In genomic region chr1:86438501-86438900, GRCm38 (mm10) we compare ENCODE assay signal across 11 mouse cellular contexts. TPM values are rescaled to one million over a fixed set of nuclear protein-coding genes. Genes with fewer than 3 reads are reported as not detected.
DNase-seq lines count a peak whose midpoint lies in the region; ATAC-seq and TF ChIP-seq lines count a peak whose summit lies in the region.
"Had no signal": no experiment of that assay in that cellular context is flagged by ENCODE, and none has a peak within 500 bp of the region (broad histone marks: within the 10 kb centered on the region; RNA-seq: fewer than 3 reads in every experiment).

No protein-coding gene starts in this region.

- H3K27me3 ChIP-seq in heart, embryonic 15.5 days = no peaks in the 10 kb centered on the region
- H3K27me3 ChIP-seq in neural tube, embryonic 15.5 days (replicated peaks) = no peaks in the 10 kb centered on the region
- no peaks in the 10 kb centered on the region for H3K27me3 ChIP-seq in kidney, embryonic 14.5 days (ENCODE audit: control insufficient read depth, insufficient read depth, low read length)
- H3K27me3 ChIP-seq: hindbrain, embryonic 12.5 days; midbrain, embryonic 12.5 days had no signal

- no peak for TF ChIP-seq CTCF in brain, embryonic 14.5 days (IDR thresholded peaks at IDR 0.05; ENCODE audit: borderline replicate concordance, extremely low read depth, insufficient read depth, insufficient read length)

- H3K9ac ChIP-seq in heart, embryonic 15.5 days = no peak overlapping the region
- no peak overlapping the region for H3K9ac ChIP-seq in neural tube, embryonic 15.5 days (replicated peaks)
- no peak overlapping the region for H3K9ac ChIP-seq in kidney, embryonic 14.5 days (ENCODE audit: low read depth, low read length)
- H3K9ac ChIP-seq: midbrain, embryonic 12.5 days had no signal

- no peaks in the 10 kb centered on the region for H3K36me3 ChIP-seq in heart, embryonic 15.5 days
- H3K36me3 ChIP-seq in neural tube, embryonic 15.5 days = no peaks in the 10 kb centered on the region
- H3K36me3 ChIP-seq in kidney, embryonic 14.5 days (ENCODE audit: control insufficient read depth, insufficient read depth, low read length) = no peaks in the 10 kb centered on the region
- H3K36me3 ChIP-seq: hindbrain, embryonic 12.5 days; midbrain, embryonic 12.5 days had no signal

- H3K27ac ChIP-seq in heart, embryonic 15.5 days = peak overlapping the region; percentile 98; the same call in 1 of the 2 replicates
- H3K27ac ChIP-seq in neural tube, embryonic 15.5 days (replicated peaks) = 0 out of 2 replicates have a peak overlapping the region, but pooled peaks have one; percentile 6
- H3K27ac ChIP-seq in kidney, embryonic 14.5 days (ENCODE audit: low read depth, low read length) = no peak overlapping the region
- H3K27ac ChIP-seq: hindbrain, embryonic 12.5 days; midbrain, embryonic 12.5 days had no signal

- TF ChIP-seq POLR2A in brain, embryonic 14.5 days (IDR thresholded peaks at IDR 0.05; ENCODE audit: borderline replicate concordance, extremely low read depth, insufficient read depth, insufficient read length, poor library complexity, severe bottlenecking) = no peak

- 68% methylated on average over 2 of the region's 2 CpGs for WGBS in heart, embryonic 15.5 days
- WGBS in neural tube, embryonic 15.5 days = 67% methylated on average over 2 of the region's 2 CpGs
- WGBS in kidney, embryonic 14.5 days = 79% methylated on average over 2 of the region's 2 CpGs

- no peaks in the 10 kb centered on the region for H3K9me3 ChIP-seq in heart, embryonic 15.5 days (replicated peaks)
- no peaks in the 10 kb centered on the region for H3K9me3 ChIP-seq in neural tube, embryonic 15.5 days (replicated peaks)
- no peaks in the 10 kb centered on the region for H3K9me3 ChIP-seq in kidney, embryonic 14.5 days (ENCODE audit: control insufficient read depth, low read length)
- H3K9me3 ChIP-seq: hindbrain, embryonic 12.5 days; midbrain, embryonic 12.5 days had no signal

- no peak for ATAC-seq in heart, embryonic 15.5 days (replicated peaks; ENCODE audit: insufficient number of reproducible peaks, insufficient read depth, low FRiP score, low read depth)
- ATAC-seq in neural tube, embryonic 15.5 days (ENCODE audit: low FRiP score) = no peak
- no peak for ATAC-seq in kidney, embryonic 14.5 days (ENCODE audit: low FRiP score, low TSS enrichment)

- H3K4me3 ChIP-seq in heart, embryonic 15.5 days = no peak overlapping the region
- no peak overlapping the region for H3K4me3 ChIP-seq in neural tube, embryonic 15.5 days (replicated peaks)
- H3K4me3 ChIP-seq in kidney, embryonic 14.5 days (ENCODE audit: low read length) = no peak overlapping the region
- H3K4me3 ChIP-seq: hindbrain, embryonic 12.5 days; midbrain, embryonic 12.5 days had no signal

- DNase-seq in heart, postnatal 4 days = no peak
- peak; percentile 28 for DNase-seq in lung, postnatal 14 days
- DNase-seq in lung, postnatal 4 days = no peak
- peak; percentile 69 for DNase-seq in brain, embryonic 14.5 days (ENCODE audit: low read depth)

- peaks cover 81% of the 10 kb centered on the region for H3K4me1 ChIP-seq in heart, embryonic 15.5 days (replicated peaks)
- H3K4me1 ChIP-seq in neural tube, embryonic 15.5 days = peaks cover 64% of the 10 kb centered on the region
- peaks cover 32% of the 10 kb centered on the region for H3K4me1 ChIP-seq in kidney, embryonic 14.5 days (ENCODE audit: control insufficient read depth, insufficient read depth, low read length)

- no peak overlapping the region for H3K4me2 ChIP-seq in heart, embryonic 15.5 days
- no peak overlapping the region for H3K4me2 ChIP-seq in neural tube, embryonic 15.5 days
- no peak overlapping the region for H3K4me2 ChIP-seq in kidney, embryonic 14.5 days (replicated peaks; ENCODE audit: low read depth, low read length)
- H3K4me2 ChIP-seq: hindbrain, embryonic 12.5 days; midbrain, embryonic 12.5 days had no signal

RNA-seq across cellular contexts. Expression of gene Tex44, which starts 12.4 kb away (rescaled TPM):
- not detected in 2 replicates for polyA plus RNA-seq in heart, embryonic 15.5 days (2015; fragmentation: Nextera tagmentation; extraction: Ambion mirVana)
- not detected for total RNA-seq in heart, postnatal 4 days (2021)
- polyA plus RNA-seq in brain, embryonic 14.5 days (2012; rRNA removed) = not detected in 2 replicates
- polyA plus RNA-seq in neural tube, embryonic 15.5 days (2015; fragmentation: Nextera tagmentation; extraction: Ambion mirVana) = not detected in 2 replicates
- not detected in 2 replicates for polyA plus RNA-seq in kidney, embryonic 14.5 days (2014; fragmentation: Nextera tagmentation; extraction: Ambion mirVana)
- total RNA-seq: left cerebral cortex, postnatal 25 days had no signal
- polyA plus RNA-seq: forebrain, embryonic 11.5 days; hindbrain, embryonic 12.5 days; midbrain, embryonic 12.5 days had no signal

RNA-seq across cellular contexts. Expression of gene Nmur1, which starts 12.5 kb away (rescaled TPM):
- polyA plus RNA-seq in heart, embryonic 15.5 days (2015; fragmentation: Nextera tagmentation; extraction: Ambion mirVana) = not detected in 2 replicates
- not detected for total RNA-seq in heart, postnatal 4 days (2021)
- polyA plus RNA-seq in brain, embryonic 14.5 days (2012; rRNA removed) = 0.09 and 0.11 TPM in 2 replicates
- 0.13 TPM in 1 of 2 replicates, not detected in the other for polyA plus RNA-seq in neural tube, embryonic 15.5 days (2015; fragmentation: Nextera tagmentation; extraction: Ambion mirVana)
- not detected in 2 replicates for polyA plus RNA-seq in kidney, embryonic 14.5 days (2014; fragmentation: Nextera tagmentation; extraction: Ambion mirVana)
- total RNA-seq: left cerebral cortex, postnatal 25 days had no signal
- polyA plus RNA-seq: forebrain, embryonic 11.5 days; midbrain, embryonic 12.5 days had no signal

Comparison
In these comparisons a context has a peak if more than half of its experiments do, and no peak if none do; other contexts are left out.
1. DNase-seq: peak in lung, postnatal 14 days (single experiment) and brain, embryonic 14.5 days (single experiment); none in heart, postnatal 4 days (single experiment) and lung, postnatal 4 days (0 of 2).